Mouse (Mus musculus) CH12.LX (cell line): ENCODE measurements around the gene Rnf38. TPM values are rescaled to one million over a fixed set of nuclear protein-coding genes. Genes with fewer than 3 reads are reported as not detected.

Source experiments
- DNase-seq: peaks from one replicate; pipeline ENCODE4 v3.0.0-alpha.2; 2013; ENCODE audit errors: extremely low read depth
- H3K27ac ChIP-seq: 2 replicates; pipeline ENCODE4 v1.5.1; 2012; ENCODE audit warnings: low read depth, mild to moderate bottlenecking, control low read depth, moderate library complexity; ENCODE audit not compliant: insufficient read depth
- H3K27me3 ChIP-seq: replicated peaks from 2 replicates; pipeline ENCODE3; 2012; ENCODE audit warnings: inconsistent platforms
- H3K36me3 ChIP-seq, 2 experiments: replicated peaks in 1 of 2; 2 replicates each; pipeline versions ENCODE3 to v1.6.1; 2012; ENCODE audit warnings: inconsistent platforms in 1 of 2, low read length in 1 of 2, mild to moderate bottlenecking in 1 of 2, mixed read lengths in 1 of 2, moderate library complexity in 1 of 2; ENCODE audit not compliant: control insufficient read depth in 1 of 2, insufficient read depth in 1 of 2
- H3K4me1 ChIP-seq, 2 experiments: 2 replicates each; pipeline ENCODE4 v1.6.1; 2012; ENCODE audit warnings: inconsistent platforms in 1 of 2, moderate library complexity in 1 of 2; ENCODE audit not compliant: insufficient read depth in 2 of 2, control insufficient read depth in 1 of 2
- H3K4me2 ChIP-seq: 2 replicates; pipeline ENCODE4 v1.6.1; 2012; ENCODE audit warnings: low read depth, mild to moderate bottlenecking, control low read depth; ENCODE audit not compliant: poor library complexity, insufficient read depth, severe bottlenecking
- H3K4me3 ChIP-seq, 3 experiments: fragments of 150-350 bp in 1 of 3; sonication (generic) in 1 of 3; replicated peaks in 1 of 3; 2 replicates each; pipeline versions ENCODE3 to v1.5.1; 2011 to 2012; ENCODE audit warnings: low read depth in 2 of 3, low read length in 2 of 3, mild to moderate bottlenecking in 2 of 3, moderate library complexity in 2 of 3, control low read depth in 1 of 3, improper control_type of control experiment in 1 of 3, inconsistent platforms in 1 of 3, mixed read lengths in 1 of 3; ENCODE audit not compliant: poor library complexity in 1 of 3
- H3K79me2 ChIP-seq: replicated peaks from 2 replicates; pipeline ENCODE4 v1.6.1; 2012; ENCODE audit warnings: mild to moderate bottlenecking, moderate library complexity; ENCODE audit not compliant: control insufficient read depth, poor library complexity, insufficient read depth, severe bottlenecking; ENCODE audit errors: extremely low read depth
- H3K9ac ChIP-seq: 2 replicates; pipeline ENCODE4 v1.6.1; 2012; ENCODE audit warnings: low read depth, mild to moderate bottlenecking, control low read depth, moderate library complexity; ENCODE audit not compliant: insufficient read depth
- H3K9me3 ChIP-seq: replicated peaks from 2 replicates; pipeline ENCODE3; 2012; ENCODE audit warnings: low read length, inconsistent platforms, mixed read lengths
- CHD2 ChIP-seq: IDR thresholded peaks from 2 replicates; pipeline ENCODE4 v1.6.1; 2011; ENCODE audit warnings: low read length, improper control_type of control experiment
- E2F4 ChIP-seq: IDR thresholded peaks from 2 replicates; pipeline ENCODE4 v1.6.1; 2011; ENCODE audit warnings: low read depth, low read length, improper control_type of control experiment; ENCODE audit not compliant: insufficient replicate concordance
- HCFC1 ChIP-seq: IDR thresholded peaks from 2 replicates; pipeline ENCODE4 v1.6.1; 2012; ENCODE audit warnings: low read depth, mild to moderate bottlenecking, inconsistent platforms, low read length, improper control_type of control experiment
- KAT2A ChIP-seq: IDR thresholded peaks from 2 replicates; pipeline ENCODE4 v1.6.1; 2012; ENCODE audit warnings: low read length, improper control_type of control experiment, inconsistent platforms; ENCODE audit not compliant: insufficient replicate concordance
- MAZ ChIP-seq: IDR thresholded peaks from 2 replicates; pipeline ENCODE4 v1.6.1; 2012; ENCODE audit warnings: low read depth, mild to moderate bottlenecking, inconsistent platforms, low read length, improper control_type of control experiment, moderate library complexity
- MEF2A ChIP-seq: IDR thresholded peaks from 2 replicates; pipeline ENCODE4 v1.6.1; 2014; ENCODE audit warnings: low read depth, mild to moderate bottlenecking, inconsistent platforms, low read length, improper control_type of control experiment, borderline replicate concordance
- MXI1 ChIP-seq: IDR thresholded peaks from 2 replicates; pipeline ENCODE4 v1.6.1; 2011; ENCODE audit warnings: mild to moderate bottlenecking, low read depth, low read length, improper control_type of control experiment
- NRF1 ChIP-seq: IDR thresholded peaks from 2 replicates; pipeline ENCODE4 v1.6.1; 2014; ENCODE audit warnings: low read depth, mild to moderate bottlenecking, inconsistent platforms, low read length, improper control_type of control experiment, moderate library complexity
- PAX5 ChIP-seq: IDR thresholded peaks from 2 replicates; pipeline ENCODE4 v1.6.1; 2012; ENCODE audit warnings: low read length, inconsistent platforms, mixed read lengths
- RCOR1 ChIP-seq: conservative IDR thresholded peaks from 2 replicates; pipeline ENCODE4 v1.6.1; 2012; ENCODE audit warnings: low read depth, mild to moderate bottlenecking, inconsistent platforms, low read length, improper control_type of control experiment
- TBP ChIP-seq: conservative IDR thresholded peaks from 2 replicates; pipeline ENCODE4 v1.6.1; 2011; ENCODE audit warnings: low read depth, low read length, improper control_type of control experiment
- USF1 ChIP-seq: IDR thresholded peaks from 2 replicates; pipeline ENCODE4 v1.6.1; 2014; ENCODE audit warnings: low read depth, mild to moderate bottlenecking, inconsistent platforms, low read length, improper control_type of control experiment
- dilution Hi-C: fragments of 300-500 bp; cut with MboI; formaldehyde crosslinking; loops from 2 replicates; pipeline ENCODE4 v1.14.3; 2020; ENCODE audit warnings: low sequenced_read_pairs; ENCODE audit not compliant: extremely low pct_unique_long_range_greater_than_20kb, extremely low pct_ligation_motif_present
- in situ Hi-C: fragments of 300-500 bp; cut with MboI; formaldehyde crosslinking; loops from 3 replicates; pipeline ENCODE4 v1.14.3; 2019; ENCODE audit warnings: low sequenced_read_pairs, low pct_ligation_motif_present, low pct_unique_long_range_greater_than_20kb, mixed read lengths
- polyA plus RNA-seq: library from polyadenylated mRNA; unstranded; fragments of >175 nt; gene quantifications from 2 replicates; pipeline ENCODE4 v1.2.1, GENCODE M21; 2012; ENCODE audit warnings: low read depth; ENCODE audit not compliant: insufficient read length
- total RNA-seq, 2 experiments: library from RNA; depleted of rRNA; stranded (reverse); fragments of 300-350 nt in 1 of 2; fragments of >200 nt in 1 of 2; gene quantifications; 2 replicates each; pipeline ENCODE4 v1.2.3; 2012 to 2014

Rnf38 gene
- total and polyA plus RNA-seq, 3 experiments = 5.4 to 13.2 (median 6.6) TPM

DNA sequence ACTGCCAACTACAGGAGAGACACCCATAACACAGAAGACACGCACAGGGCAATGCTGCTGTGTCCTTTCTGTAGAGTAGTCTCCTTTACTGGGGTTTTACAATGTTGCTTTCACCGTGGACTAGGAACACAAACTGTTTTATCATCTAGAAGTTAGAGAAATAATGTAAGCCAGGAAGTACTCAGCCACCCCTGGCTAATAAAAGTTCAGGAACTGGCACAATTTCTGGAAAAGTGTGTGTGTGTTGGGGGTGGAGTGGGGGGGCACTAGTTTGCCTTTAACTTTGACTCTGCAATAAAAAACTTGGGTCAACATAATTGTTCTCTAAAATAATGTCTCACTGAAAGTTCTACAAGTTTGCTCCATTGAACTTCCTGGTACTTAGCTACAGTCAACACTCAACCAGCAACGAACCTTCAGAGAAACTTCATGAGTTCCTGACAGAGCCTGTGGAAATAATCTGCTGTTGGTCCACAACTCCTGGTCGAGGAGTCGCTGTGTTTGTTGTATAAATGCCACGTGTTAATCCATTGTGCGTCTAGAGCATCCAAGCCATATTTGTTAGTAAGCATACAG lies 155.1 kb downstream of the Rnf38 start:
- TF ChIP-seq MXI1 (no peak), MEF2A (no peak), E2F4 (no peak), PAX5 (no peak), NRF1 (no peak), TBP (no peak), HCFC1 (no peak), USF1 (no peak), CHD2 (no peak), MAZ (no peak), KAT2A (no peak), RCOR1 (no peak)
- no peaks in the 10 kb centered on the region for H3K79me2 ChIP-seq
- in situ Hi-C loops (loop anchor here (10.0 kb wide), 1 partner anchor 86 kb away; no protein-coding TSS in a partner anchor), dilution Hi-C loops (no loop called here)
- DNase-seq = no peak
- no peak overlapping the region for H3K27ac ChIP-seq
- H3K4me1 ChIP-seq = peaks cover 3 to 16% of the 10 kb centered on the region in 2 experiments
- peaks cover 1% of the 10 kb centered on the region for H3K27me3 ChIP-seq
- no peaks in the 10 kb centered on the region for H3K9me3 ChIP-seq
- no peak overlapping the region for H3K9ac ChIP-seq
- no peak overlapping the region for H3K4me2 ChIP-seq
- no peaks in the 10 kb centered on the region for H3K36me3 ChIP-seq
- no peak overlapping the region for H3K4me3 ChIP-seq

Other genes starting within 250 kb of the Rnf38 start
- gene Clta, start 229.3 kb downstream of the Rnf38 start, total RNA-seq (2012; rRNA removed) = 301 and 349 TPM in 2 replicates
- gene Clta, start 229.3 kb downstream of the Rnf38 start, total RNA-seq (2014; rRNA removed) = 450 and 454 TPM in 2 replicates
- 454 and 493 TPM in 2 replicates for gene Clta, start 229.3 kb downstream of the Rnf38 start, polyA plus RNA-seq
- gene Gne, start 149.6 kb downstream of the Rnf38 start, total RNA-seq (2012; rRNA removed) = 31.6 and 37.1 TPM in 2 replicates
- gene Gne, start 149.6 kb downstream of the Rnf38 start, total RNA-seq (2014; rRNA removed) = 23.6 and 35.3 TPM in 2 replicates
- 34.4 and 35.5 TPM in 2 replicates for gene Gne, start 149.6 kb downstream of the Rnf38 start, polyA plus RNA-seq
- gene Melk, start 67.1 kb upstream of the Rnf38 start, total RNA-seq (2012; rRNA removed) = 25.0 and 25.6 TPM in 2 replicates
- 44.9 and 48.7 TPM in 2 replicates for gene Melk, start 67.1 kb upstream of the Rnf38 start, total RNA-seq (2014; rRNA removed)
- gene Melk, start 67.1 kb upstream of the Rnf38 start, polyA plus RNA-seq = 46.7 and 47.4 TPM in 2 replicates